Mouse (Mus musculus) gastrocnemius, adult 18-20 months (tissue): Measurements from ENCODE around the gene Nrxn3. TPM values are rescaled to one million over a fixed set of nuclear protein-coding genes. Genes with fewer than 3 reads are reported as not detected.

ENCODE experiments used
- DNase-seq: peaks from one replicate; pipeline ENCODE4 v3.0.0; 2021; ENCODE audit warnings: low spot score
- total RNA-seq, 2 experiments: library from RNA; stranded (reverse); gene quantifications; 2 replicates each; pipeline ENCODE4 v1.2.3; 2021

Nrxn3 gene
- total RNA-seq, 2 experiments from 2014 or later = 0.05 TPM

DNA sequence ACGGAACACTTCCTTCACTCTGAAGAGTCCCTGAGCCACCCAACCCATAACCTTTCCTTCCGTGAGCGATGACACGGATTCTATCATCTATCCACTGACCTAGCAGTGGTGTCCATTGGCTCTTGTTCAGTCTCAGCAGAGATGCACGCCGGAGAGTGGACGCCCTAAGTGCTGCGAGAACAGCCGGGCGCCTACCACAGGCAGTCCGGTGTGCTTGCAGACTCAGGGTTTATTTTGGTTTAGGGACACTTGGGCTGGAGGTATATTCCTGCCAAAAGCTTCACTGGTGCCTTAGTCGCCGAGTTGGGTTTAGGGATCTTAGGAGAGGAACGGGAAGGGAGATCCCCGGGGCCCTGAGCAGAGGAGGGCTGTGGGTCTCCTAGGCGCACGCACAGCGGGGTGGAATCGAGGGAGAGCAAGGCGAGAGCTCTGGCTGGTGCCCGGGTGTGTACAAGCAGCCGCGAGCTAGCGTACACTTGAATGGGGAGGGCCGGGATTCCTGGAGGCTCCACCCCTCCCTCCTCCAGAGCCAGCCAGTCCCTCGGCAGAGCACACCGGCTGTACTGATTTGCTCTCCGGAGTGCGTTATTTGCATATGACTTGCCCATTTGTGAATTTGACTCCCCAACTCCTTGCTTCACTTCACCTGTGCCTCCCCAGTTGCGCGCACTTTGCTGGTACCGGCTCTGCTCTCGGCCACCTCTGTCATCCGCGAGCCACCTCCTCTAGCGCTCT lies 1089.3 kb downstream of the Nrxn3 start:
- DNase-seq = peak; percentile 6

GRCm38 (mm10) chr12:89812550-89813207 lies 1090.0 kb downstream of the Nrxn3 start:
- no peak for DNase-seq

GRCm38 (mm10) chr12:89813294-89813693 lies 1090.6 kb downstream of the Nrxn3 start:
- DNase-seq = no peak

DNA sequence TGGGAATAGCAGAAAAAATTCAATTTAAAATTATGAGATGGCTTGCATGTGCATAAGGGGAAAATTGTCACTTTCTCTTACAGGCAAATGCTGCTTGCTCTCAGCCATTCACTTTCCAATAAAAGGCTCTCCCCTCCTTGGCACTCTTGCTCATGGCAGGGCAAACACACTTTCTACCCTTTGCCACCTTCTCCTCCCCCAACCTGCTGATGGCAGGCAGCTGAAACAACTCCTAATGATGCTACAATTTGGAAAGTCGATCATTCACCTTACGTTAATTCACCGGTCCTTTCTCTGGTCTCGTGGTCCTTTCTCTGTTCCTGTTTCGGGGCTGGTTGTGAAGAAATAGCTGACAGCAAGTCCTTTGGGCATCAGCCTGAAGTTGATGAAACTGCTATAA lies 1091.0 kb downstream of the Nrxn3 start:
- no peak for DNase-seq

GRCm38 (mm10) chr12:89814536-89814935 lies 1091.9 kb downstream of the Nrxn3 start:
- DNase-seq = no peak

GRCm38 (mm10) chr12:89817072-89817773 lies 1094.5 kb downstream of the Nrxn3 start:
- no peak for DNase-seq

- DNase-seq = no peak
Measured at GRCm38 (mm10) chr12:89818200-89818599, 1095.5 kb downstream of the Nrxn3 start.

GRCm38 (mm10) chr12:89822141-89822540 lies 1099.5 kb downstream of the Nrxn3 start:
- no peak for DNase-seq

- DNase-seq = no peak
Measured at GRCm38 (mm10) chr12:89829927-89830326, 1107.3 kb downstream of the Nrxn3 start.

GRCm38 (mm10) chr12:89830350-89830749 lies 1107.7 kb downstream of the Nrxn3 start:
- no peak for DNase-seq

DNA sequence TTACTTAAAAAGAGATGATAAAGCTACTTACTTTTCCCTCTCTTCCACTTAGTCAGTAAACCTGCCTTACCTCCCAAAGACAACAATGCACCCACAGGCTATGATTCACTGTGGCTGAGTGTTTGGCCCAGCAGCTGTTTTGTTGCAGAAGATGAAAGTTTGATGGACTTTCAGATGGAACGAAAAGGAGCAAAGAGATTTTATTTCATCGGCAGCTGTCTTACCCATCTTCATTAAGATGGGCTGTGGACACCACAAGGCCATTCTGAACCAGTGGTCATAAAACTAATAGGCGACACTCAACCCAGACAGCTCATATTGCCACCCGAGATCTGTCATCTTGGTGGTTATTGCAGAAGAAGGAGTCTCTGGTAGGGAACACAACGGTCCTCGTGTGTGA lies 1108.6 kb downstream of the Nrxn3 start:
- no peak for DNase-seq

- DNase-seq = no peak
Measured at GRCm38 (mm10) chr12:89836271-89836670, 1113.6 kb downstream of the Nrxn3 start.

GRCm38 (mm10) chr12:89842861-89843260 lies 1120.2 kb downstream of the Nrxn3 start:
- no peak for DNase-seq

GRCm38 (mm10) chr12:89848116-89848515 lies 1125.4 kb downstream of the Nrxn3 start:
- no peak for DNase-seq

DNA sequence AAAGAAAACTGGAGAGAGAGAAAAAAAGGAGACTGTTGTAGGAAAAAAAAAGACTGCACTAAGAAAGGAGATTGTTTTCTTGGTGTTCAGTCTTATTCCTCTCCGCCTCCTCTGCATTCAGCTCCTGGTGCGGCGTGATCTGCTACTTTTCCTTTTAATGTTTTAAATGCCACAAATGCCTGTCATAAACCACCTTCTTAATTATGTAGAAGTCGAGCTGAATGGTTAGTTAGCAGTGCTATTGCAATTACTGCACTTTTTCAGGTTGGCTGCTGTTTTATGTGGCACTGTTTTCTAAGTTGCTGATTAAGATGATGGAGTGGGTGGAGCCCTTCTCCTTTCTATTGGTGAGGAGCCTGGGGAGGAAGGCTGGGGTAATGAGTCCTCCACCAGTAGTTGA lies 1131.7 kb downstream of the Nrxn3 start:
- DNase-seq = no peak

GRCm38 (mm10) chr12:89867124-89867523 lies 1144.4 kb downstream of the Nrxn3 start:
- no peak for DNase-seq

- no peak for DNase-seq
Measured at GRCm38 (mm10) chr12:89882617-89883370, 1160.1 kb downstream of the Nrxn3 start.

DNA sequence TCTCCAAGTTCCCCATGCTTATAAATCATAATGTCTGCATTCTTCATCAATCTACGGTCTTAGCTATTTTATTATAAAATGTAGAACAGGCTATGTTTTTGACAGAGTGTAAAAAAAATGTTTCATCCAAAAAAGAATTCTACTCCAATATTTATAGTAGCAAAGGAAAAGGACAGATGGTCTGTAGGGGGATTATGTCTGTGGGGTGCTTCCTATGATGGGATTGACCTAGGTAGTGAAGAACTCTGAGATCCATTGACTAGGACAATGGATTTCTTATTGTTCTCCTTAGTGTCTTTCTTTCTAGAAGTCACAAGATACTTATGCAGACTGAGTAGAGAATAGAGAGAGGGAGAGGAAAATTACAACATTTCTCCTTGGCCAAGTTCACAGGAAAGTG lies 1161.9 kb downstream of the Nrxn3 start:
- no peak for DNase-seq

DNA sequence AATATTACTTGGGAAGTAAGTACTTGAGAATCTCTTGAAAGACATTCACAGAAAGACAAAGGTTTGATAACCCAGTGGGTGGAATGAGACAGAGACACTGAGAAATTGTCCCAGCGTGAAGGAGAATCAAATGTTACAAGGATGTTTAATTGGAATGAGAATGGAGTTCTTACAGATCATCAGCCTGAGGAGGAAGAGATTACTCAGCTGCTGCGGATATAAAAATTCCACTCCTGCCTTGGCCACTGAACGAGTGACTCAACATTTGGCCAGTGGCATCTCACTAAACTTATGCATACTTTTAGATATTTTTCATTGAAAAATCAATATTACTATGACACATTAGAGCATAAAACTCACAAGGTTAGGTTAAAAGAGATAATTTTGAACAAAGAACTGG lies 1166.0 kb downstream of the Nrxn3 start:
- DNase-seq = no peak

GRCm38 (mm10) chr12:89896901-89897300 lies 1174.2 kb downstream of the Nrxn3 start:
- DNase-seq = no peak

DNA sequence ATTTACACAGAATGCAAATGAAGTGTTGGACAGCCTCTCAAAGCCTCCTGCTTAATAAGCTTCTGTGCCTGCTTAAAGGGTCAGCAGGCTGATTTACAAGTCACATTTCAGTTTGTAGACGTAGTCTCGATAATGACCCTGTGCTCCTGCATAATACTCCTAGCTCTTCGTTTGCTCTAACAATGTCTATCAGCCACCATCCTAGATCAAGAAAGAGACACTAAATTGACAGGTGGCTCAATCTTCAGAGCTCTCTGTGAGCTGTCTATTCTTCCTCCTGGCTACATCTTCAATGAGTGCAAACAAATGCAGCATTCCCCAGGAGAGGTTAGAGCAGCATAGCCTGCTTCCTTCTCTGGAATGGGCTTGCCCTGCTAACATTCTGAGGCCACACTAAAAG lies 1186.9 kb downstream of the Nrxn3 start:
- no peak for DNase-seq
